Mouse (Mus musculus) cerebellum, postnatal 4 days (tissue): ENCODE data around the gene Mplkip.

ENCODE experiments used
- DNase-seq, 2 experiments: peaks; one replicate each; pipeline ENCODE4 v3.0.0; 2022; ENCODE audit warnings: low spot score in 2 of 2, mixed read lengths in 1 of 2

Gene Mplkip

DNA sequence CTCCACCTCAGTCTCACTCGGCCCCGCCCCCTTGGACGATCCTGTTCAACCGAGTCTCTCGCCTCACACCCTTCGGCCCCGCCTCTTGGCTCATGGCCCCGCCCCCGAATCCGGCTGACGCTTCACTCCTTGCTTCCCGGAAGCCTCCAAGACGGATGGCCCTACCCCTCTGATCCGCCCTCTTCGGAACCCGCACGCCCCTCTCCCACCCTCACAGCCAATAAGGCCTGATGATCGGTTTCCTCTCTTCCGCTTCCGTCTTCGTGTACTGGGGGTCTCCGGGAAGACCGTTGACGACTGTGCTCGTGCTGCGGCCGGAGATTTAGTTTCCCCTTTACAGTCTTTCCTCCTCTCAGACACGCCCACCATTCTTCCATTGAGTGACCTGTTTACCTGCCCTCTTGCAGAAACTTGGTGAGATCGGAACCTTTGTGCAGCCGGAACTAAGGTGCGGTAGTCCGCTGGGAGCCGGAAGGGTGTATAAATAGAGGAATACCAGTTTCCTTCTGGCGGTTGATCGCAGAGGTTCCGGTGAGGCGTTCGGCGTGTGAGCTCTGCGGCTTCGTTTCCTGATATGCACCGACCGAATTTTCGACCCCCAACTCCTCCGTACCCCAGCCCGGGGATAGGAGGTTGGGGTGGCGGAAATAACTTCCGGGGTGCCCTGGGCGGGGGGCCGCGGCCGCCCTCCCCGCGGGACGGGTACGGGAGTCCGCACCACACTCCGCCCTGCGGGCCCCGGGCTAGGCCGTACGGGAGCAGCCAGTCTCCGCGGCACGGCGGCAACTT, at the start of gene Mplkip, which contains the start of gene Sugct:
Gene Mplkip, plus strand, starts transcription at position 282 of the 789 bp plus-strand sequence.
Gene Sugct, minus strand, starts transcription at position 643 of the 789 bp plus-strand sequence.
- peak; percentile 100 for DNase-seq

DNA sequence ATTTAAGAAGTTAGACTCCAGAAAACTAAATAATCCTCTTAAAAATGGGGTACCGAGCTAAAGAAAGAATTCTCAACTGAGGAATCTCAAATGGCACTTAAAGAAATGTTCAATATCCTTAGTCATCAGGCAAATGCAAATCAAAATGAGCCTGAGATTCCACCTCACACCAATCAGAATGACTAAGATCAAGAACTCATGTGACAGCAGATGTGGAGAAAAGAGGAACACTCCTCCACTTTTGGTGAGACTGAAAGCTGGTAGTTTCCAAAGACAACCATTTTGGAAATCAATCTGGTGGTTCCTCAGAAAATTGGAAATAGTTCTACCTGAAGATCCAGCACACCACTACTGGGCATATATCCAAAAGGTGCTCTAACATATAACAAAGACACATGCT, 27.6 kb upstream of the Mplkip start:
- DNase-seq: no peak

DNA sequence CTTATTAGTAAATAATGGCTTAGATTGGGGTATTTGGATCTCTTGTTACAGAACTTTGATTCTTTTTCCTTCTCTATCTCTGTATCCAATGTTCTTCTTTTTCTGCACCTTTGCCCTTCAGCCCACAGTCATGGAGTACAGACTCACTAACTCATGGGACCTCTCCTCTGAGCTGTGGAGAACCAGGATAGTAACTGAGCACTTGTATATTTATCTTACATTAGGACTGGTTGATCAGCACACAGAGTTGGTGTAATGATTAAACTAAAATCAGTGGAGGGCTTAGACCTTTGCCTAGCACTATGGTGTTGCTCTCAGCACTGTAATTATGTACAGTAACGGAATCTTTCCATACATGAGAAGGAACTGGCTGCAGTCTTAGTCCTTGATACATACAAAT, 23.9 kb upstream of the Mplkip start:
- DNase-seq: no peak

DNA sequence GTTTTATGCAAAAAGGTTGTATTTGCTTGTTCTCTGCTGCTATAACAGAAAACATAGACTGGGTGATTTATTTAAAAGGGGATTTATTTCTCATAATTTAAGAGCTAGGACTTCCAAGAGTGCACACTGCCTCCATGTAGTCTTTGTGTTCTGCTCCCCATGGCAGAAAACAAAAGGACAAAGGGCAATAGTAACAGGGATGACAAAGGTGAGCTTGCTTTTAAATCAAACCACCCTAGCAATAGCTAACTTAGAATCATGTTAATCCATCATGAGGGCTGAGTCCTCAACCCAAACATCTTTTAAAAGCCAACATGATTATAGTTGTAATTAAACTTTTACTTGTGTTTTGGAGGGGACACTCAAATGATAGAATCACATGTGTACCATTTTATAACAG, 5.5 kb upstream of the Mplkip start:
- DNase-seq: no peak

DNA sequence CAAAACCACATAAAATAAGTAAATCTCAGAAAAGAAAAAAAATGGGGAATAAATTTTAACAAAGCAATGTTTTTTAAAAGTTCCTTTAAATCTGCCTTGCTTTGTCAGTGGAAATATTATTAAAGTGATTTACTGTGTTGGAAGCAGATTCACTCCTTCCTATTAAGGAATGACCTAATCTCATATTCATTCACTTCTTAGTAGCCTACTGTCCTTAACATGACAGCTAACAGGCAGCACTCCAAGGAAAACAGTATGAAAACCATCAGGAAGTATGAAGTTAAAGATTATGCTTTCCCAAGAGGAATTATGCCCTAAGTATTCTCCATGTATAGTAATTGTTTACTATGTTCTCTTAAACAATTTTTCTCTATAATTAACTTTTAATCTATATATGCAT, 4.3 kb upstream of the Mplkip start:
- no peak for DNase-seq

DNA sequence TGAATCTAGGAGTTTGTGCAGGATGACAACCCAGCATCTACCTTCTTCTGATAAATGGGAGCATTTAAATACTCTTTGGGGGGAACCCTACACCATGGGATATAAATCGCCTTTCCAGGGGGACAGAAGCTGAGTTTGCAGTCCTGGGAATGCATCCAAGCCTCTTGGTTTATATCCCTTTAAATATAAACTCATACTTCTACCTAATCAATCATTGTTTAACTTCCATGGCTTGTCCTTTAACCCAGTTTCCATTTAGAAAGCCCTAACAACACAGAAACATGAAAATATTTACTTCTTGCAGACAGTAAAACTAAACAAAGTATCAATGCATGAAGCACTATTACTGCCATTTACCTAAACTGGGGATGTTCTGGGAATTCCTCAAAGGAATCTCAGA, 3.6 kb upstream of the Mplkip start:
- DNase-seq: no peak

DNA sequence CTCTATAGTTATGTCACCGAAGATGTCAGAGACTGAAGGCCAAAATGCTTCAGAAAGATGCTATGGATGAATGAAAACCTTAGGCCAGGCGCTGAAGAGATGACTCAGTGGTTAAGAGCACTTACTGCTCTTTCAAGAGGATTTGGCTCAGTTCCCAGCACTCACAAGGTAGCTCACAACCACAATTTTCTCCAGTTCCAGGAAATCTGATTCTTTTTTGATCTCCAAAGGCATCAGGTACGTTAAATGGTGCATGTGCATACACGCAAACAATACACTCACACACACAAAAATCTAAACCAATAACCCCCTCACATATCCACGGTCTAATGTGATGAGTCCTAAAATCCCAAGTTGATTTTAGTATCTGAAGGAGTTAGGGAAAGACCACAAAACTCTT, 1.2 kb upstream of the Mplkip start:
- DNase-seq: no peak

DNA sequence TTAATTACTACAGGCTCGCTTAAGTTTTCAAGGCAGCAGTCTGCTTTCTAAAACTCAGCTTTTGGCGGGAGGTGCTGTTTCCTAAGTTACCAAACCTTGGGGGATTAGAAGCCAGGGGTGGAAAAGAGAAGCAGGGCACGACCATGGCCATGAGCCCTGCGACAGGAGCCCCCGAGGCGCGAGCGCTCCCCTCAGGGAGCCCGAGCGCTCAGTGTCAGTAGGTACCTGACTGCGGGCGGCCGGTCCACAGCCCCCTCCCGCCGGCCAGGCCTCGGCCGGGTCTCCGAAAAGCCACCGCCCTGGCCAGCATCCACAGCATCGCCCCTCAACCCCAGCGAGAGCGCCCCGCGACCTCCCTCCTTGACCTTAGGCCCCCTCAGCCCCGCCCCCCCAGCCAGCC, 578 bp upstream of the Mplkip start:
- DNase-seq: no peak

DNA sequence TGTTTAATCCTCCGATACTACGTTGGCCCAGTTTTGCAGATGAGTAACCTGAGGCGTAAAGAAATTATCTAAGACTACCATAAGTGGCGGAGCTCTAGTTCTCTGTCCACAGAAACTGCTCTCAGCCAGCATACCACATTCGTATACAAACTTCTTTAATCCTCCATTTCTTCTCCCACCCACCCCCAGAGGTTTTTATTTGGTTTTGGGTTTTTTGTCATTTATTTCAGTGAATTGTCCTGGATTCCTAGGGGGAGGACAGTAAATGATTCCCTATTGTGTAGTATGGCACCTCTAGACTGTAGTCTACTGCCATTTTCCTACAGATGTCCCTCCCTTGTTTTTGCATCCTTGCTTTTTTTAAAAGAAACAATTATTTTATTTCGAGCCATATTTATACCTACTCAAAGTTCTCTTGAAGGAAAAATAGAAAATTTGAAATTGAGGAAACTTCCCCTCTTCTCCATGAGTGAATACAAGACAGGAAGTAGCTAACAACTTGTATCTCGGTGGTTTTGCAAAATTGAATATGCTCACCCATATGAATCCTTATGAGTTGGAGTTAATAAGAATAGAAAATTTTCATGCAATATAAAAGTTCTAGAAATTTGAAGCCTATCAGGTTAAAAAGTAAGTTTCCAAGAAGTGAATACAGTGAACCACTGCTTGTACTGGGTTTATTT, 1.0 kb downstream of the Mplkip start:
- DNase-seq: no peak

DNA sequence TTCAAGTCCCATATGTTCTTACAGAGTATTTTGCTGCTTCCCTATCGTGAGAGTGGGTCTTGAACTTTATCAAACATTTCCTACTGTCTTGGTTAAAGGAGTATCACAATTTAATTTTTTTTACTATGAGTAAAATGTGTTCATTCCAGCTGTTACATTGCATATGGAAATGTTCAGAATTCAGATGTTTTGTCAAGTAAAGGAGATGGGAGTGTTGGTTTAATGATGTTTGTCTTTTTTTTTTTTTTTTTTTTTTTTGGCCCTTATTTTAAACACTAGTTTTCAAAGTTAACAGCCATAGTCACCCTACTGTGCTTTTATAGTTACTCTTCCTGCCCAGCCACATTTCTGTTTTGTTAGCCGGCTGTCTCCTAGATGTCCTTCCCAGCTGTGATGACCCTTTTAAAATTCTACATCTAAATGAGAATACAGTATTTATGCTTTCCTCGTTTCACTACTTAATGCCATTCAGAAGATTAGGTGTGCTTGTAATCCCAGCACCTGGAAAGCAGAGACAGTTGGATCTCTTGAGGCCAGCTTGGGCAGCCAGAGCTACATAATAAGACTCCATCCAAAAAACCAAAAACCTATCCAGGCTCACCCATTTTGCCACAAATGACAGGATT, 5.2 kb downstream of the Mplkip start:
- DNase-seq: no peak

DNA sequence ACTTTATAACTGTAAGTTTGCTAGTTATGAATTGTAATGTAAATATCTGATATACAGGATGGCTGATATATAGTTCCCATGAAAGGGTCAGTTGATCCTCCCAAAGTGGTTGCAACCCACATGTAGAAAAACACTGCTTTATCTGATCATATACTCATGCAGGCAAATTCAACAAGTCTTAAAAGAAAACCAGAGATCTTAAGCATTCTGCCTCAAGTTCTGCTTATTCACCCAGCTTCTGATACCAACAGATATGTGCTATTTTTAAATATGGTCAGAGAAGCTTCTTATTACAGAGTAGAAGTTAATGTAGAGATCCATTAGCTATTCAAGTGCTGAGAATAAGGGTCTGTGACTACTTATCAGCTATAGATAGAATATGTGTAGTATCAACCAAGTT, 6.3 kb downstream of the Mplkip start:
- no peak for DNase-seq

DNA sequence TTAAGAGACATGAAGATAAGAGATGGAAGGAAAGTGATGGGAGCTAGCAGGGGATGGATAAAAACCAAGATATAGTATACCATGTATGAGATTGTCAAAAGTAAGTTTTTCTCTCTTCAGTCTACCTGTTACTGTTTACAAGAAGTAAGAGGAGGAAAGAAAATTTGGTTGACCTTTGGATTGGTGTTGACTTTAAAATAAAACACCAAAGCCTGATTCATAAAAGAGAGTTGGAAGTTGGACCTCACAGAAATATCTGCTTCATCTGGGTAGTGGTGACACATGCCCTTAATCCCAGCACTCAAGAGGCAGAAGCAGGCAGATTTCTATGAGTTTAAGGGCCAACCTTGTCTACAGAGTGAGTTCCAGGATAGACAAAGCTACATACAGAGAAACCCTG, 7.3 kb downstream of the Mplkip start:
- DNase-seq: no peak

DNA sequence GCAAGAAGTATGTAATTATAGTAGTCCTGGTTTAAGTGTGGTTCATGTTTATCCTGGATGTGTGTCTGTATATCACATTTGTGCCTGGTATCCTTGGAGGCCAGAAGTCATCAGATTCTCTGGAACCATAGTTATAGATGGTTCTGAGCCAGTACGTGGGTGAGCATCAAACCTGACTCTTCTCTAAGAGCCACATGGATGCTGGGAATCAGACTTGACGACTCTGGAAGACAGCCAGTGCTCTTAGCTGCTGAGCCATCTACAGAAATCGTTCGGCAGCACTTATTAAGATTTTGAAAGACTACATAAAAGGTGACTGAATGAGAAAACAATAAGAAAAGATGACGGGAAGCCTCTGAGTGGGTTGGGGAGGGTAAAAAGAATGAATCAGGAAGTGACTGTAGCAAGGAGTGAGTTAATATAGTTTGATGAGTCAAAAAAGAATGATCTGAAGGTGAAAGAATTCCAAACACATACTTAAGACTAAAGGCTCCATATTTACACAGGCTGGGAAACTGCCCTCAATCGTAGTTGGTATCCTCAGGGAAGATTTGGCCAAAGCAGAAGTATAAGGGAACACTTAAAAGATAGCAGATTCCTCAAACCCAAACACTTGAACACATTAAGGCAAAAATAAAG, 10.3 kb downstream of the Mplkip start:
- no peak for DNase-seq

DNA sequence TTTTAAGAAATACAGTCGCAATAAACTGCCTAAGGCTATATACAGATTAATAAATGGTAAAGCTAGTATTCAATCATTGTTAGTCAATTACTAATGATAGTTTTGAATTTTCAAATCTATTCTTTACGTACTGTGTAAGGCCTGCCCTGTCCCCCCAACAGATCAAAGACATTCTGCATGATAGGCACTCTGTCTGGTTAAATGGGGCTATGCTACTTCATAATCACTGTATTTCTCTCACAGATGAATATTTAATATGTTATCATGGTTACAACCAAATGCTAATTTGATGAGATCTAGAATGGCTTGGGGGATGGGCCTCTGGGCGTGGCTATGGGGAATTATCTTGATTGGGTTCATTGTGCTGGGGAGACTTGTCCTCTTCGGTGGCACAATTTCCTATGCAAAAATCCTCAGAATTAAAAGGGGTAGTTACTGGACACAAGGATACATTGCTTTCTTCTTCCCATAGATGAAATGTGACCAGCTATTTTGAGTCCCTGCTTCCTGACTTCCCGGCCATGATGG, 13.9 kb downstream of the Mplkip start:
- no peak for DNase-seq

DNA sequence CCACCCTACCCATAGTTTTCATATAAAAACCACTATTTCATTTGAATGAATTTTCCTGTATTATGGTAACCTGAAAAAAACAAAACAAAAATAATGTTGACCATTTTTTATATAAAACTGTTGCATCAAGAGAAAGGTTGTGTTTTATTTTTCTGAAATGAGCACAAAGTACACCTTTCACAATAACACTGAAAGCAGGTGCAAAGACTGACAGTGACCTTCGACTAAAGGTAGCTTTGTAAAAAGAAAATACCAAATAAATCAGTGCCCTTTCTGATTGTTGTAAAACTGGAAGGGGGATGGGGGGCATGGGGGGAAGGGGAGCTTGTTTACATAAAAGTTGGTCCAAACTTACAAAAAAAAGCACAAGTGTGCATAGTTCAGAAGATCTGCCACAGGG, 22.4 kb downstream of the Mplkip start:
- no peak for DNase-seq

DNA sequence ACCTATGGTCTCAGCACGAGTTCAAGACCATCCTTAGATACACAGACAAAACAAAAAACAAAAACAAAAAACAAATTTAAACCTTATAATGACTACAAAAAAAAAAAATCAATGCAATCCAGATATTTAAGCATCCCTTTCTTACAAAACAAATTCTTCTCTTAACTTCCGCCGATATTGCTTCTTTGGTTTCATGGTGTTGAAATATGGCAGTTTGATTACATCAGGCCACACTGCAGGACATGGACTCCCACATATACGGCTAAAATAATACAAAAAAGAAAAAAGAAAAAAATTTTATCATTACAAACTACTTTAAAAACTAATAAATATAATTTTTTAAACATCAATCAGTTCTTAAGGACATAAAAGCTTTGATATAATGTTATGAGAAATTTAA, 32.9 kb downstream of the Mplkip start:
- no peak for DNase-seq

DNA sequence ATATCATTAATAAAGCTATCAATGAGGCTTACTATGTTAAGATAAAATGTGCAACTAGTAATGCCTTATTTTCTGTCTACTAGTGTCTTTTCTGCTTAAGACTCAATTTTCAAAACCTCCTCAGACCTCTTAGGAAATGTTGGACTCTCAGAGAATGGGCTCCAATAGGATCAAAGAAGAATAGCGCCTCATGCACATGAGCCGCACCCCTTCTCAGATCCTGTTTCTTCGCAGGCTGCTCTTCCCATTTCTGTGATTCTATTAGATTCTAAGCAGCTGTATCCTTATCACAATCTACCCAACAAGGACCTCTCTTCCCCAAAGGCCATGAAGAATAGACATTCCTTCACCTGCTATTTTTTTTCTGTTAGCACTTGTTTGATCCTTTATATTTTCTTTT, 33.8 kb downstream of the Mplkip start:
- no peak for DNase-seq
